Mouse (Mus musculus) midbrain, embryonic 16.5 days (tissue): ENCODE measurements around the gene Jmy. TPM values are rescaled to one million over a fixed set of nuclear protein-coding genes. Genes with fewer than 3 reads are reported as not detected.
"Not testable (repeated sequence)": the region's sequence is repeated elsewhere in the genome, so short reads cannot be mapped to it uniquely, and the experiment has no call there.

Experiments
- ATAC-seq: fragments of 200-750 bp; cut with Nextera tagmentation; 2 replicates; pipeline ENCODE4 v1.8.0; 2017; ENCODE audit warnings: moderate TSS enrichment
- H3K27ac ChIP-seq: fragments of 300-500 bp; sonication (generic); 2 replicates; pipeline ENCODE4 v1.5.1; 2014; ENCODE audit warnings: mild to moderate bottlenecking, low read length, mixed read lengths
- H3K27me3 ChIP-seq: fragments of 300-500 bp; sonication (generic); 2 replicates; pipeline ENCODE4 v1.6.1; 2014; ENCODE audit warnings: low read depth, low read length, mixed read lengths; ENCODE audit not compliant: control insufficient read depth, insufficient read depth
- H3K36me3 ChIP-seq: fragments of 300-500 bp; sonication (generic); 2 replicates; pipeline ENCODE4 v1.6.1; 2014; ENCODE audit warnings: mild to moderate bottlenecking, low read length, moderate library complexity, mixed read lengths; ENCODE audit not compliant: control insufficient read depth, insufficient read depth
- H3K4me1 ChIP-seq: fragments of 300-500 bp; sonication (generic); 2 replicates; pipeline ENCODE4 v1.6.1; 2014; ENCODE audit warnings: mild to moderate bottlenecking, low read length, mixed read lengths; ENCODE audit not compliant: control insufficient read depth, insufficient read depth
- H3K4me2 ChIP-seq: fragments of 300-500 bp; sonication (generic); 2 replicates; pipeline ENCODE4 v1.6.1; 2014; ENCODE audit warnings: mild to moderate bottlenecking, low read length, mixed read lengths
- H3K4me3 ChIP-seq: fragments of 300-500 bp; sonication (generic); 2 replicates; pipeline ENCODE4 v1.5.1; 2014; ENCODE audit warnings: low read depth, mild to moderate bottlenecking, low read length, moderate library complexity, mixed read lengths
- H3K9ac ChIP-seq: fragments of 300-500 bp; sonication (generic); 2 replicates; pipeline ENCODE4 v1.6.1; 2014; ENCODE audit warnings: low read depth, low read length, mixed read lengths
- H3K9me3 ChIP-seq: fragments of 300-500 bp; sonication (generic); replicated peaks from 2 replicates; pipeline ENCODE4 v1.6.1; 2014; ENCODE audit warnings: mild to moderate bottlenecking, low read length, mixed read lengths; ENCODE audit not compliant: control insufficient read depth, poor library complexity, severe bottlenecking
- WGBS: fragments of 180-500 bp; shearing (Covaris S2); extraction: QIAGEN DNeasy Blood & Tissue Kit; methylation state at CpG from one replicate; pipeline ENCODE4 v1.1.7; 2014; 5-methylcytosine and 5-hydroxymethylcytosine counted together
- polyA plus RNA-seq: library from polyadenylated mRNA; unstranded; fragments of >200 nt; fragmentation: Nextera tagmentation; extraction: Ambion mirVana; gene quantifications from 2 replicates; pipeline ENCODE4 v1.2.1, GENCODE M21; 2015

Jmy gene
- polyA plus RNA-seq, 1 experiment from 2014 or later, result 3.5 TPM

DNA sequence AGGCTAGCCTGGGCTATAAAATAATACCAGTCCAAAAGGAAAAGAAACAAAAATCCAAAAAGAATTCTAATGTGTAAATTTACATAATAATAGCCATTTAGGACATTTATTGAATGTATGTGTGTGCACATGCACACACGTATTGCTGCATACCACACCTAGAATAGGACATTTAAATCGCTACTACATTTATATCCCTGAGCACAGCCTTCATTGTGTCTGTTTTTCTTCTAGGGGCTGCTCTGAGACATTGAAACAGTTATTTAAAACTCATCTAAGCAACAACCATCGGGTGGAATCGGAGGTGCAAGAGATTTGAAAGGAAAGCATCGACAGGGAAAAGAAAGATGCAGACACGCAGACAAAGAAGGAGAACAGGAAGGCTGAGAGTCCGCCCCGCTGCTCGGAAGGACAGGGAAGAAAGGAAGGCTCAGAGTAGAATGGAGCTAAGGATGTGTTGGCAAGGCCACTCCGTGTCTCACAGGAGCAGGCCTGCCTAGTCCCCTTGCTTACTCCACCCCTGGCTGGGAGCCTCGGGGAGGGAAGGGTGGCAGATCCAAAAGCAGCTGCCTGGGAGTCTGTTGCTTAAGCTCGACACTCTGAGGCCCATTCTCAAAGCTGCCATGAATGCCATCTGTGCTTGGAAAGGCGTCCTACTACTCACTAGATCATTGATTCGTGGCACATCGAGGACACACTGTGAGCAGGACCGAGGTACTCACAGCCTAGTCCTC lies 11.0 kb upstream of the Jmy start:
- no peaks in the 10 kb centered on the region for H3K27me3 ChIP-seq
- H3K4me3 ChIP-seq, result no peak overlapping the region
- WGBS, result 47% methylated on average over 16 of the region's 16 CpGs
- H3K9ac ChIP-seq, result peak overlapping the region; percentile 4; the same call in 1 of the 2 replicates
- no peaks in the 10 kb centered on the region for H3K36me3 ChIP-seq
- no peaks in the 10 kb centered on the region for H3K4me1 ChIP-seq
- peak; percentile 64; the same call in 1 of the 2 replicates for ATAC-seq
- H3K27ac ChIP-seq, result peak overlapping the region; percentile 39; the same call in 1 of the 2 replicates
- no peak overlapping the region for H3K4me2 ChIP-seq
- no peaks in the 10 kb centered on the region for H3K9me3 ChIP-seq

DNA sequence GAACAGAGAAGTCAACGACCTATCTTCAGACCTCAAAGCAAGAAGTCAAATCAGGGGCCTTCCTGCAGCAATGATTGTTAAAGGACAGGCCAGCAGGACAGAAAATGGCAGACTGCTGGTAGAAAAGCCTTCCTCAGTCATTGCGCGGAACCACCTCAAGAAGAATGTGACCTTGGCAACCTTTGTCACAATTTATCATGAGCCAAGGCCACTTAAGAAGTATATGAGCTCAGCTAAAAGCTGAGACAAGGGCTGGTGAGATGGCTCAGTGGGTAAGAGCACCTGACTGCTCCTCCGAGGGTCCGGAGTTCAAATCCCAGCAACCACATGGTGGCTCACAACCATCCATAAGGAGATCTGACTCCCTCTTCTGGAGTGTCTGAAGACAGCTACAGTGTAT lies 7.3 kb upstream of the Jmy start:
- not testable (repeated sequence) for ATAC-seq, H3K4me2 ChIP-seq, H3K9ac ChIP-seq, H3K4me1 ChIP-seq, H3K4me3 ChIP-seq, H3K27me3 ChIP-seq, H3K9me3 ChIP-seq, H3K27ac ChIP-seq, H3K36me3 ChIP-seq
- WGBS, result 90% methylated on average over 5 of the region's 5 CpGs

GRCm38 (mm10) chr13:93501724-93502123 lies 2.1 kb upstream of the Jmy start:
- Histone ChIP-seq H3K4me1 (peaks cover 15% of the 10 kb centered on the region), H3K4me3 (no peak overlapping the region), H3K27ac (no peak overlapping the region), H3K9me3 (no peaks in the 10 kb centered on the region), H3K9ac (no peak overlapping the region), H3K36me3 (no peaks in the 10 kb centered on the region), H3K4me2 (no peak overlapping the region), H3K27me3 (no peaks in the 10 kb centered on the region)
- no peak for ATAC-seq
- 85% methylated on average over 4 of the region's 4 CpGs for WGBS

- Histone ChIP-seq H3K4me2 (peak overlapping the region; percentile 94), H3K4me3 (peak overlapping the region; percentile 100), H3K9me3 (no peaks in the 10 kb centered on the region), H3K9ac (peak overlapping the region; percentile 94), H3K27me3 (no peaks in the 10 kb centered on the region), H3K36me3 (no peaks in the 10 kb centered on the region), H3K27ac (peak overlapping the region; percentile 92), H3K4me1 (peaks cover 25% of the 10 kb centered on the region)
- 7% methylated on average over 12 of the region's 12 CpGs for WGBS
- no peak for ATAC-seq
Observed at GRCm38 (mm10) chr13:93499973-93500633, 495 bp upstream of the Jmy start.

DNA sequence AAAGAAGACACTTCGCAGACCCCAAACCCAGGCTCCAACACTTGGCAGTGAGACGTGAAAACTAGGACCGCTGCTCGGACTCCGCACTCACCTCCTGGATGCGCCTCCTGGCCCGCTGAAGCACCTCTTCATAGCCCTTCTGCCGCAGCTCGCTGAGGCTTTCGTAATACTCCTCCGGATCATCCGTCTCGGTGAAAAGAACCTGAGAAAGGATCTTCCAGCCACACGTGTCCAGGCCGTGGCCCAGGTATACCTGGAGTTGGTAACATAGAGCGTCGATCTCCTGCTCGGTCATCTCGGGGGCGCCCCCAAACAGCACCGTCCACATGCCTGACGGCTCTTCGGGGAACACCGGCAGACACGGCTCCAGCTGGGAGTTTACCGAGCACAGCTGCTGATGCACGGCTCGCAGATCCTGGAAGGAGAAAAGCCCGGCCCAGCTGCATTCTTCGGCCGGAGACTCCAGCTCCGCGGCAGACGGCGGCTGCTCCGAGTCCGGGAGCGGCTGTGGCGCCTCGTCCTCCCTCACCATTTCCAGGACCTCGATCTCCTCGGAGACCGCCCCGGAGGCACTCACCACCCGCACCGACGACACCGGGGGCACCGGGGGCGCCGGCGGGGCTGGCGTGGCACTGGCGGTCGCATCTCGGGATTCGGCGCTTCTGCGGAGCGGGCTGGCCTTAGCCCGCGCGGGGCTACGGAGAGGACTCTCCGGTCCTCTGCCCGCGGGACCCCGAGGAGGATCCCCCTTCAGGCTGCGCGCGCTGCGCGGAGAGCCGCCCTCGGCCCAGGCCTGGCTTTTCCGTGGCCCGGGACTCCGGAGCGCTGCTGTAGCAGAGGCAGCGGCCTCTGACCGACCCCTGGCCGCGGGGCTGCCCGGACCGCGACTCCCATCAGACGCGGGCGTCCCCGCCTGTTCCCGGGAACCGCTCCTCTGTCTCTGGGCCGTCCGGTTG lies 1.1 kb downstream of the Jmy start:
- Histone ChIP-seq H3K4me2 (peak overlapping the region; percentile 94), H3K9ac (peak overlapping the region; percentile 94), H3K4me3 (peak overlapping the region; percentile 100), H3K9me3 (no peaks in the 10 kb centered on the region), H3K27ac (peak overlapping the region; percentile 92), H3K27me3 (no peaks in the 10 kb centered on the region), H3K36me3 (peaks cover 2% of the 10 kb centered on the region; the same call in 1 of the 2 replicates), H3K4me1 (peaks cover 28% of the 10 kb centered on the region)
- WGBS, result under 1% methylated on average over 94 of the region's 94 CpGs
- peak; percentile 55 for ATAC-seq

DNA sequence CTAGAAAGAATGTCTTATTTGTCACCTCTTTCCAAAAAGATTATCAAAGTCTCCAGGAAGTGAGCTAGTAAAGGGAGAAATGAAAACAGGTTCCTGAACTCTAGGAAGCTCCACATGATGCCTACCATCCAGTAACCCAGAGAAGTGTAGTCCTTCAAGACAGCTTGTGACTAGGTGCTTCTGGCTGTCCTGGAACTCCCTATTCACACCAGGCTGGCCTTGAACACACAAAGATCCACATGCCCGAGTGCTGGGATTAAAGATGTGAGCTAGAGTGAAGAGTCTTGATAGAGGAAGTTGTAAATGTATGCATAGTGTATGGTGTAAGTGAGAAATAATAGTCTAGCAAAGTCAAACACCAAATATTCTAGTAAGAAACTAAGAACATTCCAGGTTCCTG lies 2.6 kb downstream of the Jmy start:
- Histone ChIP-seq H3K36me3 (peaks cover 2% of the 10 kb centered on the region; the same call in 1 of the 2 replicates), H3K4me1 (peaks cover 28% of the 10 kb centered on the region), H3K4me3 (peak overlapping the region; percentile 30), H3K27ac (no peak overlapping the region), H3K9me3 (0 out of 2 replicates have a peak, but pooled peaks cover 2% of the 10 kb centered on the region), H3K9ac (0 out of 2 replicates have a peak overlapping the region, but pooled peaks have one; percentile 44), H3K4me2 (peak overlapping the region; percentile 94), H3K27me3 (no peaks in the 10 kb centered on the region)
- ATAC-seq, result no peak
- 20% methylated on average over 1 of the region's 1 CpGs for WGBS

- ATAC-seq, result no peak
- Histone ChIP-seq H3K4me2 (no peak overlapping the region), H3K4me3 (no peak overlapping the region), H3K27ac (no peak overlapping the region), H3K9ac (no peak overlapping the region), H3K4me1 (peaks cover 3% of the 10 kb centered on the region; the same call in 1 of the 2 replicates), H3K27me3 (no peaks in the 10 kb centered on the region), H3K36me3 (no peaks in the 10 kb centered on the region), H3K9me3 (0 out of 2 replicates have a peak, but pooled peaks cover 2% of the 10 kb centered on the region)
- WGBS, result 66% methylated on average over 2 of the region's 2 CpGs
Observed at GRCm38 (mm10) chr13:93488510-93488909, 11.1 kb downstream of the Jmy start.

DNA sequence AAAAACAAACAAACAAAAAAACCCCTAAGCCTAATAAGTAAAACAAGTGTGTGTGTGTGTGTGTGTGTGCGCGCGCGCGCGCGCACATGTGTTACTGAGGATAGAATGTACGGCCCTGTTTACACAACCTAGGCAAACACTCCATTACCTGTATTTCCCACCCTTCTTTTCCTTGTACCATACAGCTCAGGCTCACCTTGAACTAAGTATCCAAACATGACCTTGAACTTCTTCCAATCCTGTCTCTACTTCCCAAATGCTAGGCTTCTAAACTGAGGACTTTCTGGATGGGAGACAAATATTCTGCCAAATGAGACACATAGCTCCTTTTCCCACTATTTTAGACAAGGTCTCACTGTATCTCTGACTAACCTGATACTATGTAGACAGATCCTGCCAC lies 11.9 kb downstream of the Jmy start:
- H3K9me3 ChIP-seq, result no peaks in the 10 kb centered on the region
- no peak overlapping the region for H3K4me3 ChIP-seq
- H3K9ac ChIP-seq, result no peak overlapping the region
- no peak overlapping the region for H3K4me2 ChIP-seq
- H3K27ac ChIP-seq, result no peak overlapping the region
- no peaks in the 10 kb centered on the region for H3K27me3 ChIP-seq
- 99% methylated on average over 8 of the region's 8 CpGs for WGBS
- ATAC-seq, result no peak
- H3K4me1 ChIP-seq, result peaks cover 3% of the 10 kb centered on the region; the same call in 1 of the 2 replicates
- no peaks in the 10 kb centered on the region for H3K36me3 ChIP-seq
